Mouse (Mus musculus) layer of hippocampus, adult 6 months (tissue): ENCODE data around the gene Olfr592. TPM values are rescaled to one million over a fixed set of nuclear protein-coding genes. Genes with fewer than 3 reads are reported as not detected.

Experiments used
- long read RNA-seq, 2 experiments: library from polyadenylated mRNA; unstranded; transcript quantifications; one replicate each; pipeline ENCODE4 v2.0.0; 2019 to 2020
- polyA plus RNA-seq: library from polyadenylated mRNA; unstranded; fragments of <200 nt; fragmentation: Nextera tagmentation; gene quantifications from 2 replicates; pipeline ENCODE4 v1.2.3, GENCODE M21; 2021

The Olfr592 gene
- polyA plus RNA-seq = not detected in 2 replicates
- long read RNA-seq, experiment 1 = 0 reads
- long read RNA-seq, experiment 2 = 0 reads

GRCm38 (mm10) chr7:103184503-103184902 is at the start of gene Olfr592:
Gene Olfr592, plus strand, starts transcription at chr7:103184803.

GRCm38 (mm10) chr7:103140579-103140978 is 44.0 kb upstream of the Olfr592 start, which contains the start of gene Olfr588-ps1:
Gene Olfr588-ps1, plus strand, starts transcription at chr7:103140879.

GRCm38 (mm10) chr7:103156256-103156655 is 28.3 kb upstream of the Olfr592 start, which contains the start of gene Olfr589:
Gene Olfr589, minus strand, starts transcription at chr7:103156356.

GRCm38 (mm10) chr7:103178240-103178639 is 6.4 kb upstream of the Olfr592 start, which contains the start of gene Olfr591:
Gene Olfr591, minus strand, starts transcription at chr7:103178340.

GRCm38 (mm10) chr7:103211562-103211961 is 27.0 kb downstream of the Olfr592 start, which contains the start of gene Olfr593:
Gene Olfr593, plus strand, starts transcription at chr7:103211862.

GRCm38 (mm10) chr7:103216696-103217095 is 32.1 kb downstream of the Olfr592 start, which contains the start of gene Olfr594:
Gene Olfr594, plus strand, starts transcription at chr7:103216996.

Other genes starting within 250 kb of the Olfr592 start
- gene Olfr573-ps1, start 242.2 kb upstream of the Olfr592 start, polyA plus RNA-seq = not detected in 2 replicates
- gene Olfr574, start 236.3 kb upstream of the Olfr592 start, polyA plus RNA-seq = not detected in 2 replicates
- not detected in 2 replicates for gene Olfr575, start 226.0 kb upstream of the Olfr592 start, polyA plus RNA-seq
- not detected in 2 replicates for gene Olfr576, start 222.1 kb upstream of the Olfr592 start, polyA plus RNA-seq
- not detected in 2 replicates for gene Olfr577, start 208.9 kb upstream of the Olfr592 start, polyA plus RNA-seq
- gene Olfr578, start 195.5 kb upstream of the Olfr592 start, polyA plus RNA-seq = not detected in 2 replicates
- gene Olfr582, start 146.8 kb upstream of the Olfr592 start, polyA plus RNA-seq = not detected in 2 replicates
- gene Olfr583, start 133.5 kb upstream of the Olfr592 start, polyA plus RNA-seq = not detected in 2 replicates
- gene Olfr584, start 102.9 kb upstream of the Olfr592 start, polyA plus RNA-seq = not detected in 2 replicates
- gene Olfr585, start 87.1 kb upstream of the Olfr592 start, polyA plus RNA-seq = not detected in 2 replicates
- gene Olfr586, start 59.2 kb upstream of the Olfr592 start, polyA plus RNA-seq = not detected in 2 replicates
- gene Olfr588-ps1, start 43.9 kb upstream of the Olfr592 start, polyA plus RNA-seq = not detected in 2 replicates
- gene Olfr589, start 28.4 kb upstream of the Olfr592 start, polyA plus RNA-seq = not detected in 2 replicates
- not detected in 2 replicates for gene Olfr591, start 6.5 kb upstream of the Olfr592 start, polyA plus RNA-seq
- gene Olfr593, start 27.1 kb downstream of the Olfr592 start, polyA plus RNA-seq = not detected in 2 replicates
- gene Olfr594, start 32.2 kb downstream of the Olfr592 start, polyA plus RNA-seq = not detected in 2 replicates
- not detected in 2 replicates for gene Usp17ld, start 67.7 kb downstream of the Olfr592 start, polyA plus RNA-seq
- not detected in 2 replicates for gene Olfr596, start 120.8 kb downstream of the Olfr592 start, polyA plus RNA-seq
- not detected in 2 replicates for gene Olfr597, start 131.5 kb downstream of the Olfr592 start, polyA plus RNA-seq
- not detected in 2 replicates for gene Olfr598, start 138.8 kb downstream of the Olfr592 start, polyA plus RNA-seq
- gene Olfr599, start 151.1 kb downstream of the Olfr592 start, polyA plus RNA-seq = not detected in 2 replicates
- gene Olfr600, start 164.9 kb downstream of the Olfr592 start, polyA plus RNA-seq = not detected in 2 replicates
- not detected in 2 replicates for gene Olfr601, start 177.9 kb downstream of the Olfr592 start, polyA plus RNA-seq
- gene Olfr603, start 201.4 kb downstream of the Olfr592 start, polyA plus RNA-seq = not detected in 2 replicates
- gene Usp17lc, start 230.3 kb downstream of the Olfr592 start, polyA plus RNA-seq = not detected in 2 replicates